Mouse (Mus musculus): ENCODE results near the gene Hormad2. TPM values are rescaled to one million over a fixed set of nuclear protein-coding genes. Genes with fewer than 3 reads are reported as not detected.

The Hormad2 gene
- polyA plus RNA-seq, 1 experiment, result not detected

DNA sequence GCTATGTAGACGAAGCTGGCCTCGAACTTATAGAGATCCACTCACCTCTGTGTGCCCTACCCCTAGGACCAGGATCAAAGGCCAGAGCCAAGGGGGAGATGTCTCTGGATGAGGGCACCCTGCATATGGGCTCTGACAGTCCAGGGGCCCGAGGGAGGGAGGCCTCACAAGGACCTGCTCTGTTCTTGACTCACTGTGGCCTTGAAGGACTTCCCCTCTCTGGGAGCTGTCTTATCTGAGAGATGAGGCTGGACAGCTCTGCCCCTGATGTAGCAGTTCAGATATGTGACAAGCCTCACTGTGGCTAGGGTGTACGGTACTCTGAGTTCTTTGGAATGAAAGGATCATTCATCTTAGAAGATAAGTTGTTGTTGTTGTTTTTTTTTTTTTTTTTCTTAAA, 131.3 kb downstream of the Hormad2 start:
- WGBS, result 69% methylated on average over 4 of the region's 4 CpGs
- H3K27ac ChIP-seq (ENCODE audit: control insufficient read depth, insufficient read depth, low read depth, low read length, poor library complexity), result no peak overlapping the region

DNA sequence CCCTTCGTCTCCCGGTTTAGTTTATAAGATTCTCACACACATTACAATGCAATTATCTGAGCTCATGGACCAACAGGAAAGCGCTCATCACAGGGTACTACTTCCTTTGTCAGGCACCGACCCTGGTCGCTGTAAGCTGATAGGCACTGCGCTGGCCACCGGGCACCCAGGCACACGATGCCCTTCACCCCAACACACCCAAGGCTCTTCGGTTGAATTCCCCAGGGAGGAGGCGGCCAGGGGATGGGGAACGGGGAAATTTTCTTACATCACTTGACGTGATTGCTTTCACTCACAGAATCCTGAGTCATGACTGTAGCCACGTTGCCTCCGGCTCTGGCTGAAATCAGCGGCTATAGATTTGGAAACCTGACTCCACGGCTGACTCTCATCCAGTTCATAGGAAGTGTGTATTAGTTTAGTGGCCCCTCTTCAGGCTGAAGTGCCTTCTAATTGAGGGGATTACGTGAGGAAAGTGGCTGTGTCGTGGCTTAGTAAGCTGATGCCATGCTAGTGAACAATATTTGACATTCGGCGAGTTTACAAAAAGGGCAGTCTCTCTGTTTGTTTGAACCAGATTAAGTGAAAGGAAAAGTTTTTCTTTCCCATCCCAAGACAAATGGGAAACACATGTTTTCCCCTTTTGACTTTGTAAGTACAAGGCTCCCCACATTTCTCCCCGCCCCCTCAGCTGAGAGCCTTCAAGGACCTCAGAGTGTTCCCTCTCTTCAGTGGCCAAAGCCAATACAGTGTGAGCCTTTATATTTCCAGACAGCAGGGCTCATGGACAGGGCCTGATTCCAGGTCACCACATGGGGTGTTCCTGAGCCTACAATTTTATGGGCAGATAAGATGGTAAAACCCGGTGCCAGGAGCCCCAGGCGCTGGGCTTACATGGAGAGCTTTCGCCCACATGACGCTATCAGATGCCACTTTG, 132.1 kb downstream of the Hormad2 start:
- H3K4me3 ChIP-seq (replicated peaks; ENCODE audit: control insufficient read depth, low read depth, low read length), result no peak overlapping the region
- H3K4me1 ChIP-seq (ENCODE audit: control insufficient read depth, insufficient read depth, low read length), result no peaks in the 10 kb centered on the region
- WGBS, result 49% methylated on average over 25 of the region's 25 CpGs
- TF ChIP-seq POLR2A (IDR thresholded peaks at IDR 0.05; ENCODE audit: borderline replicate concordance, control insufficient read depth, low read depth, low read length), result no peak
- no peak for TF ChIP-seq CTCF (IDR thresholded peaks at IDR 0.05; ENCODE audit: control insufficient read depth, insufficient read depth, low read length)
- H3K27ac ChIP-seq (ENCODE audit: control insufficient read depth, insufficient read depth, low read depth, low read length, poor library complexity), result no peak overlapping the region

More for the DNA sequence above, 131.3 kb downstream of the Hormad2 start:
- TF ChIP-seq POLR2A (IDR thresholded peaks at IDR 0.05; ENCODE audit: borderline replicate concordance, control insufficient read depth, low read depth, low read length) (no peak), CTCF (IDR thresholded peaks at IDR 0.05; ENCODE audit: control insufficient read depth, insufficient read depth, low read length) (no peak)
- no peaks in the 10 kb centered on the region for H3K4me1 ChIP-seq (ENCODE audit: control insufficient read depth, insufficient read depth, low read length)
- no peak overlapping the region for H3K4me3 ChIP-seq (replicated peaks; ENCODE audit: control insufficient read depth, low read depth, low read length)

DNA sequence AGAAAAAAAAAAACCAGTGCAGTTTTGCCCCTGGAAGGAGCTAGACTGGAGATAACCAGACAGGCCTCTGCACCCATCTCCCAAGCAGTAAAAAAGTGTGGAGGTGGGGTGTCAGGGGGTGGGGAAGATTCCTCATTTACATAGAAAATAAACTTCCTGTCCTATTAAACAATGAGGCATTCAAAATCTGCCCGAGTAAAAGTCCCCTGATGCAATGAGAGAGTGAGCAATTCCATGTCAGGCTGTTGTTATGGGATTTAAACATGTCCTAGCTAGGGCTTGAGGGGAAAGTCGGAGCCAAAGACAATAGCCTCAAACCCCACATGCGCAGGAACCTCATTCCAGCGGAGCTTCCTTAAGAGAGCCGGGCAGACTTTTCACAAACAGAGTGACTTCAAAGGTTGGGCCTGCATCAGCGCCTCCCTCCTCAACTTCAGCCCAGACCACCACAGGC, 132.8 kb downstream of the Hormad2 start:
- Histone ChIP-seq H3K4me3 (replicated peaks; ENCODE audit: control insufficient read depth, low read depth, low read length) (no peak overlapping the region), H3K4me1 (ENCODE audit: control insufficient read depth, insufficient read depth, low read length) (no peaks in the 10 kb centered on the region), H3K27ac (ENCODE audit: control insufficient read depth, insufficient read depth, low read depth, low read length, poor library complexity) (no peak overlapping the region)
- TF ChIP-seq CTCF (IDR thresholded peaks at IDR 0.05; ENCODE audit: control insufficient read depth, insufficient read depth, low read length) (no peak), POLR2A (IDR thresholded peaks at IDR 0.05; ENCODE audit: borderline replicate concordance, control insufficient read depth, low read depth, low read length) (no peak)
- 71% methylated on average over 6 of the region's 6 CpGs for WGBS

DNA sequence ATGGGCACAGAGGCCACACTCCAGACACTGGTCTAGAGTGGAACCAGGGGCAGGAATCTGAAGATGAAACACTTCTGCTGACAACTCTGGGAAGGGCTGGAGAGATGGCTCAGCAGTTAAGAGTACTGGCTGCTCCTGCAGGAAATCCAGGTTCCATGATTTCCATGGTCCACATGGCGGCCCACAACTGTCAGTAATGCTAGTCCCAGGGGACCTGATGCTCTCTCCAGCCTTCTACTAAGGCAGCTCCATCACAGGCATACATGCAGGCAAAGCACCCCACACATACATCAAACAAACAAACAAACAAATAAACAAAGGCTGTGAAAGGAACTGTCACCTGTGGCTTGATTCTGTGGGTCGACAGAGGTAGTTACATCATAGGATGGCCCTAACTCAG, 134.8 kb downstream of the Hormad2 start:
- WGBS, result 58% methylated on average over 2 of the region's 2 CpGs
- no peak for TF ChIP-seq POLR2A (IDR thresholded peaks at IDR 0.05; ENCODE audit: borderline replicate concordance, control insufficient read depth, low read depth, low read length)
- no peak for TF ChIP-seq CTCF (IDR thresholded peaks at IDR 0.05; ENCODE audit: control insufficient read depth, insufficient read depth, low read length)
- H3K4me3 ChIP-seq (replicated peaks; ENCODE audit: control insufficient read depth, low read depth, low read length), result no peak overlapping the region
- H3K27ac ChIP-seq (ENCODE audit: control insufficient read depth, insufficient read depth, low read depth, low read length, poor library complexity), result no peak overlapping the region
- no peaks in the 10 kb centered on the region for H3K4me1 ChIP-seq (ENCODE audit: control insufficient read depth, insufficient read depth, low read length)

DNA sequence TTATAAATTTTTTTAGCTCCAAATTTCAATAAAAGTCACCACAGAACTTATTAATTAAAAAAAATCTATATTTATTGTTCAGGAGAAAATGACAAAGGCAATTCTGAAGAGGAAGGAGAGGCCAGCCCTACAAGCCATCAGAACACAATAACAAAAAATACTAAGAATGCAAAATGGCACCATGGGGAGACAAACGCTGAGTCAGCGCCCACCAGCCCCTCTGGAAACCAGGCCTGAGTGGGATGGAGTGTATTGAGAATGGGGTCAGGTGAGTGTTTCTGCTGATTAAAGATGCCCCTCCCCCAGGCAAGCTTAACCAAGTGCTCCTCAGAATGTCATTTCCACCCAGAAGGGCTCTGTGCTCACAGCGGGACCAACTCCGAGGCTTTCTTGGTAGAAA, 135.8 kb downstream of the Hormad2 start:
- no peak overlapping the region for H3K4me3 ChIP-seq (replicated peaks; ENCODE audit: control insufficient read depth, low read depth, low read length)
- no peak for TF ChIP-seq CTCF (IDR thresholded peaks at IDR 0.05; ENCODE audit: control insufficient read depth, insufficient read depth, low read length)
- TF ChIP-seq POLR2A (IDR thresholded peaks at IDR 0.05; ENCODE audit: borderline replicate concordance, control insufficient read depth, low read depth, low read length), result no peak
- no peak overlapping the region for H3K27ac ChIP-seq (ENCODE audit: control insufficient read depth, insufficient read depth, low read depth, low read length, poor library complexity)
- H3K4me1 ChIP-seq (ENCODE audit: control insufficient read depth, insufficient read depth, low read length), result no peaks in the 10 kb centered on the region
- 93% methylated on average over 4 of the region's 4 CpGs for whole genome bisulfite sequencing

DNA sequence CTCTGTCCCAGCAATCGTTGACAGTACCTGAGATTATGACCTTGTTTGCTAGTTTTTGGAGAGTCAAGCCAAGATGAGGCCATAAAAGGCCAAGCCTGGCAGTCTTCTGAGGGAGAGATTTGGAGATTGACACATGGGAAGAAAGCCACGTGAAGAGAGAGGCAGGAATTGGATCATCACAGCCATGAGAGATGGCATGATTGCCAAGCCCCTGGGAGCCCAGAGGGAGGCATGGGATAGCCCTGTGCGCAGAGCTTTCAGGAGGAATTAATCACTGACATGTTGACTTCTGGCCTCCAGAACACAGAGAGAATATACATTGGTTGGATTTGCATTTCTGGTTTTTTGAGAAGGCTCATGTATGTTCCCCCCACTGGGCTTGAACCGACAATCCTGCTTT, 136.7 kb downstream of the Hormad2 start:
- no peaks in the 10 kb centered on the region for H3K4me1 ChIP-seq (ENCODE audit: control insufficient read depth, insufficient read depth, low read length)
- no peak overlapping the region for H3K4me3 ChIP-seq (replicated peaks; ENCODE audit: control insufficient read depth, low read depth, low read length)
- 74% methylated on average over 4 of the region's 4 CpGs for WGBS
- H3K27ac ChIP-seq (ENCODE audit: control insufficient read depth, insufficient read depth, low read depth, low read length, poor library complexity), result no peak overlapping the region
- TF ChIP-seq CTCF (IDR thresholded peaks at IDR 0.05; ENCODE audit: control insufficient read depth, insufficient read depth, low read length) (no peak), POLR2A (IDR thresholded peaks at IDR 0.05; ENCODE audit: borderline replicate concordance, control insufficient read depth, low read depth, low read length) (no peak)

DNA sequence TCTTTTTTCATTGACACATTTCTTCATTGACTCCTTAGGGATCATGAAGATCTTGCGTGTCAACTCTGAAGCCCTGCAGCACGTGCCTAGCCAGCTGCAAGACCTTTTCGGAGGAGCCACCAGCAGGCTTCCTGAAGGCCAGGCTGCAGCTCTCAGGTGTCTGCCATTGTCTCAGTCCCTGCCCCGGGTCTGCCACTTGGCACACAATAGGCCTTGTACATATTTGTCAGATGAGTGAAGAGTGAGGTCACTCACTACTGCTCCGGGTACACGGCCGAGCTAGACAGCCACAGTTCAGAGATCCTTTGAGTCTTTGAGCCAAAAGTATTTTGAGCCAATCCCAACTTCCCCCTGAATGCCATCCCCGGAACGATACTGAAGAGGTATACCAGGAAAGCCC, 137.9 kb downstream of the Hormad2 start:
- H3K4me3 ChIP-seq (replicated peaks; ENCODE audit: control insufficient read depth, low read depth, low read length), result no peak overlapping the region
- WGBS, result 79% methylated on average over 9 of the region's 9 CpGs
- H3K27ac ChIP-seq (ENCODE audit: control insufficient read depth, insufficient read depth, low read depth, low read length, poor library complexity), result no peak overlapping the region
- H3K4me1 ChIP-seq (ENCODE audit: control insufficient read depth, insufficient read depth, low read length), result no peaks in the 10 kb centered on the region
- no peak for TF ChIP-seq POLR2A (IDR thresholded peaks at IDR 0.05; ENCODE audit: borderline replicate concordance, control insufficient read depth, low read depth, low read length)
- no peak for TF ChIP-seq CTCF (IDR thresholded peaks at IDR 0.05; ENCODE audit: control insufficient read depth, insufficient read depth, low read length)

DNA sequence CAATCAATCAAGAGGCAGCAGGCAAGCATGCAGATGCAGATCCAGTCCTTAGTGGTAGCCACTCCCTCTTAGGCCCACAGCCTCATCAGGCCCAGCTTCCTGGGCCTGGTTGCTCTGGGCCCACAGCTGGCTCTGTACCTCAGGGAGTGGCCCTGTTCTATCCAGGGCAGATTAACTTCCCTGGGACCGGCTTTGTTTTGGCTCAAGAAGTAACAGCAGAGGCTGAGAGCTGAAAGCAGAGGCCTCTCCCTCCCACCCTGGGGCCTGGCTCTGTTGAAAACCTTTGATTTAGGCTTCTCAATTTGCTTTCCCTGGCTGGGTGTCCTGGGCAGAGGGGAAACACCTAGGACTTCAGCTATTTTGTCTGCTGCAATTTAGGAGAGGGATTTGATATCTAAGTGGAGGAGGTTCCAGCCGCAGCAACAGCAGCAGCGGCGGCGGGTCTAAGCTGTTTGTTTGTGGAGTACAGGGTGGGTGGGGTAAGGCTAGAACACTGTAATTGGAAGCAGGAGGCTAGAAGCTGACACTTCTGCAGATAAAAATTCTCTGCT, 138.5 kb downstream of the Hormad2 start:
- TF ChIP-seq POLR2A (IDR thresholded peaks at IDR 0.05; ENCODE audit: borderline replicate concordance, control insufficient read depth, low read depth, low read length) (no peak), CTCF (IDR thresholded peaks at IDR 0.05; ENCODE audit: control insufficient read depth, insufficient read depth, low read length) (no peak)

More for the DNA sequence above, 138.5 kb downstream of the Hormad2 start:
- 85% methylated on average over 5 of the region's 5 CpGs for WGBS
- Histone ChIP-seq H3K4me3 (replicated peaks; ENCODE audit: control insufficient read depth, low read depth, low read length) (no peak overlapping the region), H3K27ac (ENCODE audit: control insufficient read depth, insufficient read depth, low read depth, low read length, poor library complexity) (no peak overlapping the region), H3K4me1 (ENCODE audit: control insufficient read depth, insufficient read depth, low read length) (no peaks in the 10 kb centered on the region)
